Mouse (Mus musculus) embryo, embryonic 9.5 days (tissue): ENCODE results near the gene Plekha5.
A peak's percentile ranks its signal among the peaks of the same experiment; 100 is the strongest.

ENCODE experiments used
- DNase-seq: peaks from one replicate; pipeline ENCODE4 v3.0.0-alpha.2; 2017; ENCODE audit errors: extremely low spot score

Gene Plekha5

DNA sequence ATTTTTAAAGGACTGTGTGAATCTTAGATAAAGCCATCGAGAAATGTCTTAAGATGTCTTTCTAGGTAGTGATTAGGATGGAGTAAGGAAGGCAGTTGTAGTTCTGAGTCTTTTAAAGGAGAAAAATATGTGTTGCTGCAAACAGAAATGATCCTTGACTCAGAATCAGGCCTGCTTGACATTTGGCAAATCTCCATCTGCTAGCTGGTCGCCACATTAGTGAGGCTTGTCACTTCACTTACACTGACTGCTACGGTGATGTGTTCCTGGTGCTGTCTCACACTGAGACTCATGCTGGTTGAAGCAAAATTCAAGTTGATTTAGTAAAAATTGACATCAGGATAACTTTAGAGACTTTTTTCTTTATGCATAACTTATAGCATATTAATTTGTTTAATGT, 32.0 kb downstream of the Plekha5 start:
- DNase-seq = no peak

DNA sequence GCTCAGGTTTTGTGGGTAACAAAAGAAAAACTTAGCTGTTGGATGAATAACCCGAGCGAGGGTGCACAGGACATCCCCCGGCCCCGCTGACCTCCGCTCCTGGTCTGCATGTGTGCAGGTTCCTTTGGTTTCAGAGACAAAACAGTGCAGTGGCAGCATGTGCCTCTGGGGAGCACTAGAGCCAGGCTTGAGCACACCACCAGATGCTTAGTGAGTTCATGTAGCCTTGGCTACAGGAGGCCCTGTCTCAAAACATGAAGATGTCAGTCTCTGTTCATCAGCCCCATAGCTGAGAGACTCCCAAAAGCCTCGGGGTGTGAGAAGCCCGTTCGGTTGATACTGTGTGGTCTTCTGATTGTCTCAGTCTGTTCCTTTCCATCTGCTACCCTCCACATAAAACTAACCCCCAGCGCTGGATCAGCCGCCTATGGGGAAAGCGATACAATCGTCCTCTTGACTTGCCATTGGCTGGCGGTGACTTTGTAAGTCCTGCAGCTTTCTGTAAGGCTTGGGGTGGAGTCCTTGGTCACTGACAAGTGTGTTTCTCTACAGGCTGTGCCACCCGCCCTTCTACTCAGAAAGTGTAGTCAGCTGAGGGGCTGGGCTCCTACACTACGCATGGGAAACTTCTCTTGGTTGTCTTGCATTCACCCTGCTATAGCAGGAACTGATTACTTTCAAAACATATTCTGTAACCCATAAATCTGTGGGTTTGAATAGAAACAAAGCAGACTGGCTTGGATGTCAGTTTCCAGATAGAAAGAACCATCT, 32.7 kb downstream of the Plekha5 start:
- no peak for DNase-seq

DNA sequence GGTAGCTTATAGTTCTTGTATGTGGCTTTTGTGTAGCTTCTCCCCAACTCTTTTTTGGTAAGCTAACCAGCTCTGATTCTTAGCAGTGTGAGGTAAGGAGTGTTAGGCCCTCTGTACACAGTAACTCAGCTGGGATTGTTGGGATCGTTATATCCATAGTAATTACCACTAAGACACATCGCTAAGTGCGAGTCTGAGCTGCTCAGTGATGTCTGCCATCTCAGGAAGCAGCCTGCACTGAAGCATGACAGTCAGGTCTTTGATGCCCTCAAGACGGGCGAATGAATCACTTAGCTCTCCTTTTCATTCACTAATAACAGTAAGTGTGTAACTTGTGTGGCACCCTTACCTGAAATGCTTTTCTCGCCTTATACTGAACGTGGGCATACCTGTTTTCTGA, 36.5 kb downstream of the Plekha5 start:
- DNase-seq = no peak

DNA sequence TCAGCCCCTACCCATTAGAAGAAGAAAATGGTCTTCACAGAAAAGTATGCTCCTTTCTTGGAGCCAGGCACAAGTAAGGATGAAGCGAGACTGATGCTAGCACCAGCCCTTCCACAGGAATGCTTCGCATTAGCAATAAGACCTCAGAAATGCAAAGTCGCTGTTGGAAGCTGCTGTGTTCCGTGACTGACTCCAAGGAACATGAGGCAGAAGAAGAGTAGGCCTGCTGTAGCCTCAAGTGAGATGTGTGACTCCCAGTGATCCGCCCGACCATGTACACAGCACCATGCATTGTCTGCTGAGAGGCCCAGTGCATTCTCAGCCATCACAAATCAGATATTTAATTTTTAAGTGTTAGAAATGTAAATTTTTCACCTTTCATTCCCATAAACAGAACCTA, 41.0 kb downstream of the Plekha5 start:
- no peak for DNase-seq

DNA sequence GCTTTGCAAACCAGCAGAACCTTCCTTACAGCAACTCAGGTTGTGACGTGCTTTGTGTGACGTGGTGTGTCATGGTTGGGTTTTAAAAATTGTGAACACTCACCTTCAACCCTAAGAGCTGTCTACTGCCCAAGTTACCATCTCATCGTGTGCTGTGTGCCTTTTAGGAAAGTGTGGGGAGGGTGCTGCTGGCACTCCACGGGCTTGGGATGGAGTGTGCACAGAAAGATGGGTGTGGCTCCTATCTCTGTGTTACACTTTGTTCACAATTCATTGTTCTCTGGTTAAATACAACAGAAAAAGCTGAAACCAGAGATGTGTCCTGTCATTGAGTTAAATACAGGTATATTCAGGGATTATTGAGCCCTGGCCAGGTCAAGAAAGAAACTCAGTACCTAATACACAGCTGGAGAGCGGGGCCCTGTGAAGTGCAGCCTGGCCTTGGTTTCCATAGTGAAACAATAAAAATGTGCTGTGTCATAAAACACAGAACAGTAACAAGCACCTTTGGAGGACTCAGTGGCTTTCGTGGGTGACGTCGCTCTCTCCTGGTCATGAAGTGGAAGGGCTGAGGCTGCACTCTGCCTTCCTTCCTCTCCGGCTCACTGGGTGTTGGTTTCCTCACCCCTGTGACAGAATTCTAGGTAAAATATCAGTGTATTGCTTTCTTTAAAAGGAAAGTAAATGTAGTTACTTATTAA, 42.2 kb downstream of the Plekha5 start:
- DNase-seq = no peak

DNA sequence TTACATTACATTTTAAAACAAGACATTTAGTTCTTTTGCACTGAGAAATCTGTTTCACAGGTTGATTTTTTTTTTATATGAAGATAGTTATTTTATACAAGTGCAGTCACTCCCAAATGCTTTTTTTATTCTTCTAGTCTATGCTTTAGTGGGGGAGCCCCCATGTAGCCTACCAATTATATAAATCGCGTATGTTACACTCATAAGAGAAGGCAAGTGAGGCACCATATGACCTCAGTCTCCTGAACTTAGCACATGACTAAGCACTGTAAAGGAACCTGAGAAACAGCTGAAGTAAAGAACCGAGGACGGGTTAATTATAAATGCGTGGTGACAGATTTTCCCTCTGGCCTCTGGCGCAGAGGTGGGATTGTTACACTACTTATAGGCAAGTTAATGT, 43.0 kb downstream of the Plekha5 start:
- DNase-seq = no peak

DNA sequence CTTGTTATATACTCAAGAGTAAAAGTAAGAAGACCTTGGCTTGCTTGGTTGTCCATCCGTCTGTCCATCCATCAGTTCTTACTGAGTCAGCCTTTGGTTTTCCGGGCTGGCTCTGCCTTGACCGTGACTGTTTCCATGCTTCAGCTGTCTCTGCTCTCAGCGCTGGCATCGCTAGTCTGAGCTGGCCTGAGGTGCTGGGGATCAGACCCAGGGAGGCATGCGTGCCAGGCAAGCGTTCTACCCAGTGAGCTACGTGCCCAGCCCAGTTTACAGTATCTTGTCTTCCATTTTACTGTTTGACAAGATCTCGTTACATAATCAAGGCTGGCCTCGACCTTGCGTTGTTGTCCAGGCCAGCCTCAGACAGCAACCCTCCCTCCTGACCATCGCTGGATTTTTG, 44.0 kb downstream of the Plekha5 start:
- DNase-seq = no peak

DNA sequence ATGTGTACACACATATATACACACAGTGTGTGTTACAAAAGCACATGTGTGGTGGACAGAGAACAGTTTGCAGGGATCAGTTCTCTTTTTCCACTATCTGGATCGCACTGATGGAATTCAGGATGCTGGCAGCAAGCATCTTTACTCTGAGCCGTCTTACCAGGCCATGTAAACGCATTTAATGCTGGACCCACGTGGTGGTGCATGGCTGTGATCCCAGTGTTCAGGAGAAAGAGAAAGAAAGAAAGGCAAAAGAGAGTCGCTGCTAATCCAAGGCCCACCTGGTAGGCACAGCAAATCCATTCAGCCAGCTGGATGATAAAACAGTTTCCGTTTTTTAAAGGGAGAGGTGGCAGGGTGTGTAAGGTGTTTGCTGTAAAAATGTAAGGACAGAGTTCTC, 45.9 kb downstream of the Plekha5 start:
- DNase-seq = no peak

DNA sequence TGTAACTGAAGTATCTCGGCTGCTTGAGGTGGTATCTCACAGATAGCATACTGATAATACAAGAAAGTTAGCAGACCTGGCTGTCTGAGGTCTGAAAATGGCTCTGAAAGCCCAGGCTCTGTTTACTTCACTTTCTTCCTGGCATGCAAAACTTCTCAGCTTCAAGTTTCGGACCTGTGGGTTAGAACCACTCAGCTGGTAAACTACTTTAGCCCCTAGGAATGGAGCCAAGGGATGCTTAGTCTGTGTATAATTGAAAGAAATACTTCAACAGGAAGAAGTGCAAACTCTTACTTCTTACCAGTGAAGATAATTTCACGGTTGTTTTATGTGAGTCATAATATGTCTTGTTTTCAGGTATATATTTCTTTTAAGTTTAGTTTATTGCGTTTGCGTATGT, 47.9 kb downstream of the Plekha5 start:
- no peak for DNase-seq

DNA sequence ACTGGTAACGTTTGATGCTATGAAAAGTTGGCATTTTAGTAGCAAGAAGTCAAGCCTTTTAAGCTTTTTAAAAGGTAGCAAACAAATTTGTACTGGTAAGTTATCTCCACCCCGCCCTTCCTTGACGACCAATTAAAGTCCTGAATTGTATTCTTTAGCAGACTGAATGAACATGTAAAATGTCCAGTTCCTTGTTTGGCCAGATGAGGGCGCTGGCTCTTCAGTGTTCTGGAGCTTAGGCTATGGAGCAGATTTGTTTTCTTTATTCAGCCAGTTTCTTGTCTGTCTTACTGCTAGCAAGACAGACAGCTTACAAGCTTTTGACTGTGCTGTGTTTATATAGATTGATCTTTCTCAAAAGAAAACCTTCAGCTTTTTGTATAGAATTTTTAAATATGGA, 48.5 kb downstream of the Plekha5 start:
- DNase-seq = peak; percentile 35

DNA sequence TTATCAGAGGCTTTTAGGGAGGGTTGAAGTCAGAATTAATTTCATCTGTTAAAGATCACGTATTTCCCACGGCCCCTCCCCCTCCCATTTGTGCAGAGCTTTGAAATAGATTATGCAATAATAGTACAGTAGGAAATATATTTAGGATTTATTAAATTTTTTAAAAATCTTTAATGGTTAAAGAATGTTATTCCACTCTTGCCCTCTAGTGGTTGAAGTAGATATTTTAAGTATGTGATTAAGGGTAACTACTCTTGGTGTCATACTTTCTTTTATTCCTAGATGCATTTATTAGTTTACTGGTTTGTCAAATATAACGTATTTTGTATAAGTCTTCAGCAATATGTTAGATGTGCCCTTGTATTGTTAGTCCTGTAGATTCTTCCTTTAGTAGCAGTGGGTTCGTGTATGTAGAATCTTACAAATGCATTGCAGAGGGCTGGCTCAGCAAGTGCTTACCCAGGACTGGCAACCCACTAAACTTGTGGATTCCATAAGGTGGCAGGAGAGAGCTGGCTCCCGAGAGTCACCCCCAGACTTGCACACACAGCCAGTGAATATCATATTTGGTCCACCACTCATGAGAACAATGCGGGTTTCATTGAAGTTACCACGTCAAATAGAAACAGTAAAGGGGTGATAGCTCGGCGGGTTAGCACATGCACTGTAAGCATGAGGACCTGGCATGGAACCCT, 51.7 kb downstream of the Plekha5 start:
- no peak for DNase-seq

DNA sequence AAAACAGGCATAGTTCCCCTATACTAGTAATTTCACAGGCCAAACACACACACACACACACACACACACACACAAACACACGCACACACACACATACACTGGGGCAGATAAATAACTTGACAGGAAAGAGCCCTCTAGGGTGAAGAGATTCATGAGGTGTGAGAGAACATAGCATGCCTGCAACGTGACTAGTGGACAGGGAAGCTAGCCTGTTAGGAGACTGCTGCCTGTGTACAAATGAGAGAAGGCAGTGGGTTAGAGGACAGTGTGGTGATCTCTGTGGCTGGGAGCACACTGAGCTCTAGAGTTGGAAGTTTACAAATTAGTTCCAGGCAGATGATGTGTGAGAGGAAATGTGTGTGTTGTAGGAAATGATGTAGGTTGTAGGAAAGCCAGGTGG, 53.1 kb downstream of the Plekha5 start:
- DNase-seq = no peak

DNA sequence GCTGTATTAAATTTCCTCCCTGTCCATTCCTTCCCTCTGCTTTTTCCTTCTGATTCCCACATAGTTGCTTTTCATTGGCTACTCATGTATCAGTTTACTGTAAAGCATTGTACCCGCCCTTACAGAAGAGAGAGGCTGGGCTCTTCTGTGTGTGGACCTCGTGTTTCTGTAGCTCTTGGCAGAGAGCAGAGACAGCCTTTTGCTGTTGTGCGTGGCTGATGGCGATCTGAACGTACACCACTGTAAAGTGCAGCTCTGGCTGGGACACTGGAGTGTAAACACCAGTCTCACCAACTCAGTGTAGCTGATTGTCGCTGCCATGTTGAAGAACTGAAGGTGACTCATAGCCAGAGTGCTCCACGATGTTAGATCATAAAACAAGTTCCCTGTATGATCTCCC, 54.2 kb downstream of the Plekha5 start:
- DNase-seq = no peak

DNA sequence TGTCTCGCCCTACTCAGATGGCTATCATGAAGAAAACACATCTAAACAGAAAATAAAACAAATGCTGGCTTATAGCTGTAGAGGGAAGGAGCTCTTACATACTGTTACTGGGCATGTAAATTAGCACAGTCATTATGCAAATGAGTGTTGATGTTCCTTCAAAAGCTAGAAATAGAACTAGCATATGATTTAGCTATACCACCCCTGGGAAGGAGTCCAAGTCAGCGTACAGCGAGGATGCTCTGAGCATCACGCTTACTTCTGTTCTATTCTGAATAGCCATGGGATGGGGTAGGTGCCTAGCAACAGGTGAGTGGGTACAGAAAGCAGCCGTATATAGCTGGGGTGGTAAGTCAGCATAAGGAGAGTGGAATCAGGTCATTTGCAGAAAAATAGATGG, 55.1 kb downstream of the Plekha5 start:
- DNase-seq = no peak

DNA sequence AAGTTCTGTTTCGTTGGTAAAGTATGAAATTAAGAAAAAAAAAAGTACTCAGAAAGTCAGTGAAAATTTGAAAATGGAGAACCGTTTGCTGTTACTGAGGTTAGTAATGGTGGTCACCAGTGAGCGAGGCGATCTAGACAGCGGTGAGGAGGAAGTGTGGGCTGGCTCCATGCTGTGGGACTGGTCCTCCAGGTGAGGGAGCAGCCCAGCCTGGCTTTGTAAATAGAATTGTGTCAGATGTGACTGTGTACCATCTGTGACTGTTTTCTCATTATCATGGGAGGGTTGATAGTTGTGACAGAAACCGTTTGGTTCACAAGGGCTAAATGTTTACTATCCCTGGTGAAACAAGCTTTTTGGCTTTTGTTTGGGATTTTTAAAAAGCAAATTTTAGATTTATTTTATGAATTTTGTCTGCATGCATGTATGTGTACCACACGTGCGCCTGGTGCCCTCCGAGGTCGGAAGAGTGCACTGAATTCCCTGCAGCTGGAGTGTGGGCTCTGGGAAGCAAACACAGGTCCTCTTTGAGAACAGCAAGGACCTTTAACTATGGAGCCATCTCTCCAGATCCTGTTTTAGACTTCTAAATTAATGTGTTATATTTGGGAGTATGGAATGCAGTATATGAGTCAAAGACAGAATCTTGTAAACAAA, 56.7 kb downstream of the Plekha5 start:
- DNase-seq = no peak

DNA sequence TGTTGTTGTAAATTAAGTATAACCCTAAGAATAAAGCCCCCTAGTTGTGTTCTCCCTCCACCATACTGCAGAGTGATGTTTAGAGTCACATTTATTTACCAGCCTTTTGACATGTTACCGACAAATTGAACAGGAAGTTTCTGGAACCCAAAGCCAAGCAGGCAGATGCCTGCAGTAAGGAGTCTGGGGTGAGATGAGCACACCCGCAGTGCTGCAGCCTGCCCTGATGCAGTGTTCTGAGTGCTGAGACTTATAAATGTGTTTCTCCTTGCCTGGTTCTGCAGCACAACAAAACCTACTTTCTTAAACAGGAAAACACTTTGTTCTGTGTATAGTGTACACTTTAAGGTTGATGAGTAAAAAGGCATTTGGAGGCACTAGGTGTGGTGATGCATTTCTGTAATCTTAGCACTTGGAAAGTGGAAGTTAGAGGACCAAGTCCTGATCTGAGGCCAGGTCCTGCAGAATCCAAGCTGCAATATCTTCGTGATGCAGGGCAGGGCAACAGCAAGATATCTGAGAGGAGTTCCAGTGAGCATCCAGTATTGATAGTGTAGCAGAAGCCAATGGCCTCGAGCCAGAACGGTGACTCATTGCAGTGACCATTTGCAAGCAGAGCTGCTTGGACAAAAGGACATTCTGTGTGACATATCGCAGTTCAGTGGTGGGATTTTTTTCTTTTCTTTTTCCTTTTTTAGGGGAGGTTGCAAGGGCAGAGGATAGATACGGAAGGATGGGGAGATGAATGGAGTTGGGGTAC, 58.0 kb downstream of the Plekha5 start:
- DNase-seq = no peak

DNA sequence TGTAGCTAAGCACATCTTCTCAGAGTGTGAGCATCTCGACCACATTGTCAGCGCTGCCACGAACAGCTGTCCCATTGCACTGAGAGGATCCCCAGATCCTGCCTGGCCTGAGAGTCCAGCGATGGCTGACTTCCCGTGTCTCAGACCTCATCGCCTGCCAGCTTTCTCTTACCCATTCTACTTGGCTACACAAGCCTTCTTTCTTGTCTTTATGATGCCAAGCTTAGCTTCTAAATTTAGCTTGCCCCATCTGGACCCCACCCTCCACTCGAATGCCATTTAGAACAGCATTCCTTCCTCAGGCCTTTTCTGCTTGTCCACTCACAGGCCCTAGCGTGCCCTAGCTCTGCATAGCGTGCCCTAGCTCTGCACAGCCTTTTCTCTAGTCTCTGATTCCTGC, 60.3 kb downstream of the Plekha5 start:
- DNase-seq = no peak

DNA sequence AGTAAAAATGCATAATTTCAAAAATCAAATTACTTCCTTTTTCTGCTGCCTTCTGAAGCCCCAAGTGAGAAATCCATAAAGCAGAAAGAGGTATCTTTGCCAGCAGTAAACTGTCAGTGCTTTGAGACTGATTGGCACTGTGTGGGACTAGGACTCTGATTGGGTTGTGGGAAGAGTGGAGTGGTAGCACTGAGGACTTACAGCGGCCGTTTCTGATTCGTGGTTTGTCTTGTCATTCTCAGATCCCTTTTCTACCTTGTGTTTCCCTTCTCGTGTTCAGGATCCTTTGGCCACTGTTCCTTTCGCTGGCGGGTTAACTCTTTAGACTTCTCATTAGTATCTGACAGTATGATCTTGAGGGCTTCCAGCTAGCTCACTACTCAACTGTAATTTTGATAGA, 61.8 kb downstream of the Plekha5 start:
- no peak for DNase-seq

DNA sequence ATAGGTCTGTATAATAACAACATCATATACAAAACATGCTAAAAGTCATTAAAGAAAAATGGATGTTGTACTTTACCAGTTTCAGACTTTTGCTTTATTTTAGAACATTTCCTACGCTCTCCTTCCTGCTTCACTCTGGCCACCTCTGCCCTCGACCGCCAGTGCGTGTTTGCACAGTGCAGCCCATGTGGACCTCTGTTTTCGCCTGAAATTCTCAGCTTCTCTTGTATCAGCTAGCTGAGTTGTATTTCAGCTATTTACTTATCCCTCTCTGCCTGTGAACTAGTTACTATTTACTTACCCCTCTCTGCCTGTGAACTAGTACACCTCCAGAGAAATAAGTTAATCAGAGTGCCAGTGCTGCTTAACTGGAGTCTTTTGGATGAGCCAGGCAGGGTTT, 62.8 kb downstream of the Plekha5 start:
- DNase-seq = no peak

DNA sequence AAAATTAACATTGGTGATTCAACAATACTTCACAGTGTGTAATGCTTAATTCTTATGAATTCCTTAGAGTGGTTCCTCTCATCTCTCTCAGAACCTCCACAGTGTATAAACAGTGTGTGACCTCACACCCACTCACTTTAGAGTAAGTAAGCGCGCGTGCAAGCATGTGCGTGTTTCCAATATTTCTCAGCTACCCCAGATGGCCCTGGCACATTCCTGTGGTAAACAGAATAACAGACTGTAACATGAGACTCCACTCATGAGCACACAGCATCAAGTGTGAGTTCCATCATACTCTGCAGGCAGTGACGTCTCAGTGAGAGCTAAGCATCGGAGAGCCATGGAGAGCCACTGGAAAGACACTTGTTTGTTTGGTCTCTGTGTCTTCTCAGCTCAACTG, 63.6 kb downstream of the Plekha5 start:
- DNase-seq = no peak

DNA sequence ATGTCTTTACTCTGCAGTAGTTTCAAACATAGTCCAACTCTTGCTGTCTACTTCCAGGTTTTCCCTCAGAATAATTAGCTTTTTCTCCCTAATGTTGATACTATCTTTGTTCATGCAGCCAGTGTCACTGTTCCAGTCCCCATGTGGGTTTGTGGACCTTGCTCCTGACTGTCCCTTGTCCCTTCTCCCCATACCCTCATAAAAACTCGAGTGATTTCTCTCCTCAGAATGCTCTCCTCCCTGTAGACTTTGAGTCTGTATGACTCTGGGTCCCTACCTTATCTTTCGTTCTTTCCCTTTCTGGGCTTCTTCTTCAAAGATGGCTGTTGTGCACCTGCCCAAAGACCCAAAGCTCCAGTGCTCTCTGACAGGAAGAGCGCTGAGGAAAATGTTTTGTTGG, 64.8 kb downstream of the Plekha5 start:
- no peak for DNase-seq

DNA sequence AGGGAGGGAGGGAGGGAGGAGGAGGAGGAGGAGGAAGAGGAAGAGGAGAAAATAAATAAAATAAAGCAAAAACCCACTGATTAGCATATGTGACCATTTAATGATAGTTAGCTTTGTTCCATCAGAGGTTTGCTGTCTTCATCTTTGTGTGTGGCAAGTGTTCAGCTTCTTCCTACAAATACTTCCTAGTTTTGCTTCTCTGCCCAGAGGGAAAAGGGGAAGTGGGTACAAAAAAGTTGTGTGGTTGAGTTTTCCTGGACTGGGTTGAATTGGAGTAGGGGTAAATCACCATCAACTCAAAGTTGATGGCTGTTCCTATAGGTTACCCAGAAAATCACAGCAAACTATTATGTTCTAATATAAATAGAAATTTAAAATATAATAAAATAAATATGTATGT, 65.7 kb downstream of the Plekha5 start:
- DNase-seq = no peak
